Mouse (Mus musculus): ENCODE data around the gene Atg13. TPM values are rescaled to one million over a fixed set of nuclear protein-coding genes. Genes with fewer than 3 reads are reported as not detected.
A peak's percentile ranks its signal among the peaks of the same experiment; 100 is the strongest.

Gene Atg13
- total RNA-seq, 1 experiment = 18.7 TPM

DNA sequence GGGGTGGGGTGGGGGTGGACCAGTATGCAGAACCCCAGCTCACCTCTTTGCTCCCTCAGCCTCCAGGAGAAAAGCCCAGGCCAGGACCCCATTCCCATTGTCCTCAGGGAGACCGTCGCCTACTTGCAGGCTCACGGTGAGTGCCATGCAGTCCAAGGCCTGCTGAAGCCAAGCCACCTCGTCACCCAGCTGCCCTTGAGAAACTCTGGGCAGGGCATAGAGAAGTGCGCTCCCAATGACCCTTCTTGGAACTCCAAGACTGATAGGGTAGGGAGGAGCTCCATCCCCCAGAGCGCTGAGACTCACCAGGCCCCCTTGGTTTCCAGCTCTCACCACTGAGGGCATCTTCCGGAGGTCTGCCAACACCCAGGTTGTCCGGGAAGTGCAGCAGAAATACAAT, 41.0 kb downstream of the Atg13 start:
- H3K27ac ChIP-seq (ENCODE audit: insufficient read depth, low read depth, low read length, poor library complexity, severe bottlenecking) = no peak overlapping the region
- peaks cover 21% of the 10 kb centered on the region for H3K36me3 ChIP-seq (ENCODE audit: control insufficient read depth, insufficient read depth, low read length, poor library complexity, severe bottlenecking)
- H3K9ac ChIP-seq (ENCODE audit: insufficient read depth, low read depth, low read length, poor library complexity, severe bottlenecking) = no peak overlapping the region
- DNase-seq (ENCODE audit: low read depth, low spot score) = no peak
- TF ChIP-seq CHD2 (IDR thresholded peaks at IDR 0.05; ENCODE audit: low read depth, low read length) = no peak
- TF ChIP-seq ZC3H11A (IDR thresholded peaks at IDR 0.05; ENCODE audit: borderline replicate concordance, low read depth, low read length) = no peak
- TF ChIP-seq ZNF384 (IDR thresholded peaks at IDR 0.05; ENCODE audit: low read depth, low read length) = no peak
- no peak for TF ChIP-seq MAFK (IDR thresholded peaks at IDR 0.05; ENCODE audit: insufficient read depth, low read depth, low read length)
- no peak for TF ChIP-seq HCFC1 (IDR thresholded peaks at IDR 0.05; ENCODE audit: borderline replicate concordance, insufficient read depth, low read length)
- peaks cover 0 to 11% of the 10 kb centered on the region in 2 experiments; a peak in 1 of 4 replicates for H3K4me1 ChIP-seq (ENCODE audit: control insufficient read depth in 2 of 2, insufficient read depth in 2 of 2, low read length in 2 of 2, poor library complexity in 1 of 2)
- H3K9me3 ChIP-seq (ENCODE audit: control insufficient read depth, insufficient read depth, low read depth, low read length) = no peaks in the 10 kb centered on the region
- in situ Hi-C loops (cut with MboI; ENCODE audit: low sequenced_read_pairs in 2 of 2, unreplicated experiment in 2 of 2) = no loop called here
- no peak overlapping the region for H3K4me3 ChIP-seq (ENCODE audit: insufficient read depth in 1 of 2, low read depth in 1 of 2, low read length in 2 of 2, poor library complexity in 1 of 2, severe bottlenecking in 1 of 2)

DNA sequence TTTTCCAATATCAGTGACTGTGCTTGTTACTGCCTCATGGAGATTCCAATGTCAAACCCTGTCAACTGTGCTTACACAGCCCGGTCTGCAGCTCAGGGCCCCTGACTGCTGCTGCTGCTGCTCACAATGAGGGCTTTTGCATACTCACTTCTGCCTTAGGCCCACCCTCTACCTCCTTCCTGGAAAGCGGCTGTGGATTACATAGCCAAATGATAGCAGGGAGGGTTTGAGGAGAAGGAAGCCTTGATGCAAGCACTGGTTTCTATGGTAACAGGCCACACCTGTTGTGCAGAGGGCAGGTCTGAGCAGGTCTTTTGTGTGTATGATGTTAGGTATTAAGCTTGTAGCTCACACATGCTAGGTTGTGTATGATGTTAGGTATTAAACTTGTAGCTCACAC, 42.6 kb downstream of the Atg13 start:
- Histone ChIP-seq H3K4me3 (ENCODE audit: insufficient read depth in 1 of 2, low read depth in 1 of 2, low read length in 2 of 2, poor library complexity in 1 of 2, severe bottlenecking in 1 of 2) (no peak overlapping the region), H3K36me3 (ENCODE audit: control insufficient read depth, insufficient read depth, low read length, poor library complexity, severe bottlenecking) (peaks cover 21% of the 10 kb centered on the region), H3K9ac (ENCODE audit: insufficient read depth, low read depth, low read length, poor library complexity, severe bottlenecking) (no peak overlapping the region), H3K4me1 (ENCODE audit: control insufficient read depth in 2 of 2, insufficient read depth in 2 of 2, low read length in 2 of 2, poor library complexity in 1 of 2) (peaks cover 0 to 6% of the 10 kb centered on the region in 2 experiments; a peak in 1 of 4 replicates), H3K27ac (ENCODE audit: insufficient read depth, low read depth, low read length, poor library complexity, severe bottlenecking) (no peak overlapping the region), H3K9me3 (ENCODE audit: control insufficient read depth, insufficient read depth, low read depth, low read length) (no peaks in the 10 kb centered on the region)
- peak; percentile 47 for DNase-seq (ENCODE audit: low read depth, low spot score)
- no peak for TF ChIP-seq HCFC1 (IDR thresholded peaks at IDR 0.05; ENCODE audit: borderline replicate concordance, insufficient read depth, low read length)
- no peak for TF ChIP-seq ZNF384 (IDR thresholded peaks at IDR 0.05; ENCODE audit: low read depth, low read length)
- no peak for TF ChIP-seq CHD2 (IDR thresholded peaks at IDR 0.05; ENCODE audit: low read depth, low read length)
- in situ Hi-C loops (cut with MboI; ENCODE audit: low sequenced_read_pairs in 2 of 2, unreplicated experiment in 2 of 2) = no loop called here

DNA sequence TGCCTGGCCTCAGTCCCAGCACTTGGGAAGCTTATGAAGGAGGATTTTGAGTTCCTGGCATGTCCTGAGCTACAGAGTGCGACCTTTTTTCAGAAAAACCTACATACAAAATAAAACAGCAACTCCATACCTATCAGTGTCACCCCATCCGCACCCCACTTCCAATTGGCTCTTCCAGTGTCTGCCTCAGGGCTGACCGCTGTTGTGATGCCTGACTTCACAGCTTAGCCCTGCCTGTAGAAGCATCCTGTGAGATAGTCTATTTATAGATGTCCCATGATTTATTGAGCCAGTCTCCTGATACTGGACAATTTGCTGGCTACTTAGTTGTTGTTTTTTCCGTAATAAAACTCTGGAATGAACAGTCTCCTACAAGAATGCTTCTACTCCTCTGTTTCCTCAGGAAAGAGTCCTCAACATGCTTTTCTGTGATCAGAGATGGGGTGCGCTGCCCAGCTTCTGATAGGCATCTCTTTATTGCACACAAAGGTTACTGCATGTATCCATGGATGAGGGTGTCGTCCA, 43.9 kb downstream of the Atg13 start:
- Histone ChIP-seq H3K27ac (ENCODE audit: insufficient read depth, low read depth, low read length, poor library complexity, severe bottlenecking) (no peak overlapping the region), H3K9me3 (ENCODE audit: control insufficient read depth, insufficient read depth, low read depth, low read length) (no peaks in the 10 kb centered on the region), H3K4me3 (ENCODE audit: insufficient read depth in 1 of 2, low read depth in 1 of 2, low read length in 2 of 2, poor library complexity in 1 of 2, severe bottlenecking in 1 of 2) (no peak overlapping the region), H3K9ac (ENCODE audit: insufficient read depth, low read depth, low read length, poor library complexity, severe bottlenecking) (no peak overlapping the region), H3K36me3 (ENCODE audit: control insufficient read depth, insufficient read depth, low read length, poor library complexity, severe bottlenecking) (peaks cover 21% of the 10 kb centered on the region), H3K4me1 (ENCODE audit: control insufficient read depth in 2 of 2, insufficient read depth in 2 of 2, low read length in 2 of 2, poor library complexity in 1 of 2) (peaks cover 0 to 6% of the 10 kb centered on the region in 2 experiments; a peak in 1 of 4 replicates)
- TF ChIP-seq ZNF384 (IDR thresholded peaks at IDR 0.05; ENCODE audit: low read depth, low read length) = no peak
- no peak for TF ChIP-seq ZC3H11A (IDR thresholded peaks at IDR 0.05; ENCODE audit: borderline replicate concordance, low read depth, low read length)
- TF ChIP-seq CHD2 (IDR thresholded peaks at IDR 0.05; ENCODE audit: low read depth, low read length) = no peak
- no peak for TF ChIP-seq HCFC1 (IDR thresholded peaks at IDR 0.05; ENCODE audit: borderline replicate concordance, insufficient read depth, low read length)
- TF ChIP-seq MAFK (IDR thresholded peaks at IDR 0.05; ENCODE audit: insufficient read depth, low read depth, low read length) = no peak
- no peak for DNase-seq (ENCODE audit: low read depth, low spot score)
- in situ Hi-C loops (cut with MboI; ENCODE audit: low sequenced_read_pairs in 2 of 2, unreplicated experiment in 2 of 2) = no loop called here

DNA sequence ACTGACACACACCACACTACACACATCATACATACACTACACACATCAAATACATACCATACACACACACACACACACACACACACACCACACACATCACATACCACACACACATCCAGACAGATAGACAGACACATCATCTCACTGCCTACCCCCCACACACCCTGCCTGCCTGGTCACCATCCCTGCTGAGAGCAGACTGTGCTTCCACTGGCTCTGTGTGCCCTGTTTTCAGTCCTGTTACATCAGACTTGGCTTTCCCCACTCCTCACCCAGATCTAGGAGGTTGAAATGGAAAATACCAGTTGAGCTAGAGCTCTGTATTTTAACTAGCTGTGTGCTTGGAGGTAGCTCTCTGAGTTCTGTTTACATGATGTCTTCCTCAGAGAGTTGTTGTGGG, 45.6 kb downstream of the Atg13 start:
- no peak for DNase-seq (ENCODE audit: low read depth, low spot score)
- Histone ChIP-seq H3K4me1 (ENCODE audit: control insufficient read depth in 2 of 2, insufficient read depth in 2 of 2, low read length in 2 of 2, poor library complexity in 1 of 2) (peaks cover 0 to 6% of the 10 kb centered on the region in 2 experiments; a peak in 1 of 4 replicates), H3K27ac (ENCODE audit: insufficient read depth, low read depth, low read length, poor library complexity, severe bottlenecking) (no peak overlapping the region), H3K36me3 (ENCODE audit: control insufficient read depth, insufficient read depth, low read length, poor library complexity, severe bottlenecking) (peaks cover 13% of the 10 kb centered on the region), H3K9me3 (ENCODE audit: control insufficient read depth, insufficient read depth, low read depth, low read length) (no peaks in the 10 kb centered on the region), H3K4me3 (ENCODE audit: insufficient read depth in 1 of 2, low read depth in 1 of 2, low read length in 2 of 2, poor library complexity in 1 of 2, severe bottlenecking in 1 of 2) (no peak overlapping the region), H3K9ac (ENCODE audit: insufficient read depth, low read depth, low read length, poor library complexity, severe bottlenecking) (no peak overlapping the region)
- TF ChIP-seq MAFK (IDR thresholded peaks at IDR 0.05; ENCODE audit: insufficient read depth, low read depth, low read length) = no peak
- no peak for TF ChIP-seq HCFC1 (IDR thresholded peaks at IDR 0.05; ENCODE audit: borderline replicate concordance, insufficient read depth, low read length)
- in situ Hi-C loops (cut with MboI; ENCODE audit: low sequenced_read_pairs in 2 of 2, unreplicated experiment in 2 of 2) = no loop called here

DNA sequence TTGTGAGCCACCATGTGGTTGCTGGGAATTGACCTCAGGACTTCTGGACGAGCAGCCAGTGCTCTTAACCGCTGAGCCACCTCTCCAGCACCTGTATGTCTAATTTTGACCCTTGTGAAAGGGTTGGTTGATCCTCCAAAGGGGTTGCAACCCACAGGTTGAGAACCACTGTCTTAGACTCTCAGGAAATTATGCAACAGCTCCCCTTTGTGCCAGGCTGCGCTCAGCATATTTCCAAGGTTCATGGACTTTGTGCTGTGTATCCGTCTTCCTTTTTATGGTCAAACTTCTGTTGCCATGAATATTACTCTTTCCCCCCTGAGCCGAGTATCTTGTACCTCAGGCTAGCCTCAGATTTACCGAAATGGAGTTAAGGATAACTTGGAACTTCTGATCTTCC, 49.4 kb downstream of the Atg13 start:
- H3K36me3 ChIP-seq (ENCODE audit: control insufficient read depth, insufficient read depth, low read length, poor library complexity, severe bottlenecking) = peaks cover 2% of the 10 kb centered on the region; the same call in 1 of the 2 replicates
- no peak overlapping the region for H3K27ac ChIP-seq (ENCODE audit: insufficient read depth, low read depth, low read length, poor library complexity, severe bottlenecking)
- no peak overlapping the region for H3K9ac ChIP-seq (ENCODE audit: insufficient read depth, low read depth, low read length, poor library complexity, severe bottlenecking)
- DNase-seq (ENCODE audit: low read depth, low spot score) = no peak
- no peaks in the 10 kb centered on the region for H3K9me3 ChIP-seq (ENCODE audit: control insufficient read depth, insufficient read depth, low read depth, low read length)
- H3K4me1 ChIP-seq (ENCODE audit: control insufficient read depth in 2 of 2, insufficient read depth in 2 of 2, low read length in 2 of 2, poor library complexity in 1 of 2) = peaks cover 2 to 6% of the 10 kb centered on the region in 2 experiments; a peak in 1 of 4 replicates
- in situ Hi-C loops (cut with MboI; ENCODE audit: low sequenced_read_pairs in 2 of 2, unreplicated experiment in 2 of 2) = no loop called here
- no peak for TF ChIP-seq HCFC1 (IDR thresholded peaks at IDR 0.05; ENCODE audit: borderline replicate concordance, insufficient read depth, low read length)
- TF ChIP-seq ZC3H11A (IDR thresholded peaks at IDR 0.05; ENCODE audit: borderline replicate concordance, low read depth, low read length) = no peak
- TF ChIP-seq ZNF384 (IDR thresholded peaks at IDR 0.05; ENCODE audit: low read depth, low read length) = no peak
- no peak for TF ChIP-seq CHD2 (IDR thresholded peaks at IDR 0.05; ENCODE audit: low read depth, low read length)
- TF ChIP-seq MAFK (IDR thresholded peaks at IDR 0.05; ENCODE audit: insufficient read depth, low read depth, low read length) = no peak
- no peak overlapping the region for H3K4me3 ChIP-seq (ENCODE audit: insufficient read depth in 1 of 2, low read depth in 1 of 2, low read length in 2 of 2, poor library complexity in 1 of 2, severe bottlenecking in 1 of 2)
